Mouse (Mus musculus) forebrain, embryonic 16.5 days (tissue): ENCODE data around the gene Vps16. TPM values are rescaled to one million over a fixed set of nuclear protein-coding genes. Genes with fewer than 3 reads are reported as not detected.
A peak's percentile ranks its signal among the peaks of the same experiment; 100 is the strongest.

Experiments
- ATAC-seq: fragments of 200-750 bp; cut with Nextera tagmentation; 2 replicates; pipeline ENCODE4 v1.8.0; 2017; ENCODE audit warnings: mild to moderate bottlenecking, moderate library complexity
- H3K27ac ChIP-seq: fragments of 300-500 bp; sonication (generic); 2 replicates; pipeline ENCODE4 v1.5.1; 2014; ENCODE audit warnings: low read length, control low read depth
- H3K27me3 ChIP-seq: fragments of 300-500 bp; sonication (generic); replicated peaks from 2 replicates; pipeline ENCODE4 v1.6.1; 2014; ENCODE audit warnings: low read length; ENCODE audit not compliant: control insufficient read depth, insufficient read depth
- H3K36me3 ChIP-seq: fragments of 300-500 bp; sonication (generic); 2 replicates; pipeline ENCODE4 v1.6.1; 2014; ENCODE audit not compliant: control insufficient read depth, insufficient read depth
- H3K4me1 ChIP-seq: fragments of 300-500 bp; sonication (generic); replicated peaks from 2 replicates; pipeline ENCODE4 v1.6.1; 2014; ENCODE audit warnings: low read length; ENCODE audit not compliant: control insufficient read depth, insufficient read depth
- H3K4me2 ChIP-seq: fragments of 300-500 bp; sonication (generic); 2 replicates; pipeline ENCODE4 v1.6.1; 2014; ENCODE audit warnings: mild to moderate bottlenecking, low read length, control low read depth
- H3K4me3 ChIP-seq: fragments of 300-500 bp; sonication (generic); replicated peaks from 2 replicates; pipeline ENCODE4 v1.5.1; 2014; ENCODE audit warnings: mild to moderate bottlenecking, low read length, control low read depth
- H3K9ac ChIP-seq: fragments of 300-500 bp; sonication (generic); replicated peaks from 2 replicates; pipeline ENCODE4 v1.6.1; 2014; ENCODE audit warnings: low read depth, low read length, control low read depth
- H3K9me3 ChIP-seq: fragments of 300-500 bp; sonication (generic); 2 replicates; pipeline ENCODE4 v1.6.1; 2016; ENCODE audit warnings: low read length; ENCODE audit not compliant: control insufficient read depth
- WGBS: fragments of 180-500 bp; shearing (Covaris S2); extraction: QIAGEN DNeasy Blood & Tissue Kit; methylation state at CpG from one replicate; pipeline ENCODE4 v1.1.7; 2014; 5-methylcytosine and 5-hydroxymethylcytosine counted together
- polyA plus RNA-seq: library from polyadenylated mRNA; unstranded; fragments of >200 nt; fragmentation: Nextera tagmentation; extraction: Ambion mirVana; gene quantifications from 2 replicates; pipeline ENCODE4 v1.2.1, GENCODE M21; 2015

Vps16 gene
- polyA plus RNA-seq, 1 experiment from 2014 or later: 138 TPM

DNA sequence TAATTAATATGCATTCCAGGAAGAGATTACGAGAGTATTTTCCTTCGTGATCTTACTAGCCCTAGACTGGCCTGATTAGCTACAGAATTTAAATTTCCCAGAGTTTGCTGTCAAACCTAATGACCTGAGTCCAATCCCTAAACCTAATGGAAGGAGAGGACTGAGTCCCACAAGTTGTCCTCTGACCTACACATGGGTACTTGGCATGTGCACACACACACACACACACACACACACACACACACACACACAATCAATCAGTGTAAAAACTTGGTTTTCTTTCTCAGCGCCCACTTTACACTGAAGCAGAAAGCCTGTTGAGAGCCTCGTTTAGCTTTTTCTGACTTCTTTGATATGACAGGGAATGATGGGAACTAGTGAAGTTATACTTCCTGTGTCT lies 67.0 kb downstream of the Vps16 start:
- WGBS: 5% methylated on average over 4 of the region's 4 CpGs
- Histone ChIP-seq H3K27ac (peak overlapping the region; percentile 63), H3K9ac (no peak overlapping the region), H3K4me3 (no peak overlapping the region), H3K27me3 (no peaks in the 10 kb centered on the region), H3K4me1 (peaks cover 11% of the 10 kb centered on the region), H3K9me3 (no peaks in the 10 kb centered on the region), H3K4me2 (no peak overlapping the region), H3K36me3 (no peaks in the 10 kb centered on the region)
- peak; percentile 43 for ATAC-seq

DNA sequence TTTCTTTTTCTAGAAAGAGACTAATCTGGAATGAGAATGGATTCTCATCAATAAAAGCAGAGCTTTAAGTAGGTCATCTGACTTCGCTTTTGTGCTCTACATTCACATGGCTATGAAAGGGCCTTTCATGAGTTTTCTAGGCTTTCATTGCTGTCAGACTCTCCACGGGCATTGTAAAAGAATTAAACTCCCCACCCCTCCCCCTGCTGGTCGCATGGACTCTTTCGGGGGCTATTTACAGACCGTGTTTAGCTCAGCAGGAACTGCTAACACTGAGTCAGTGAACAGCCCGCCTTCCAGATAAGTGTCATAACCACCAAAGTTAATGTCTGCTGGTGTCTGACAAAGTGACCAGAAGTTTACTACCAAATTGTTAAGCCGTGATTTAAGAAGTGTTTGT lies 67.4 kb downstream of the Vps16 start:
- no peak overlapping the region for H3K4me2 ChIP-seq
- H3K4me1 ChIP-seq: peaks cover 14% of the 10 kb centered on the region
- H3K27me3 ChIP-seq: no peaks in the 10 kb centered on the region
- H3K9ac ChIP-seq: no peak overlapping the region
- peak; percentile 85 for ATAC-seq
- no peaks in the 10 kb centered on the region for H3K9me3 ChIP-seq
- H3K27ac ChIP-seq: no peak overlapping the region; the same call in 1 of the 2 replicates
- 1% methylated on average over 7 of the region's 7 CpGs for WGBS
- no peaks in the 10 kb centered on the region for H3K36me3 ChIP-seq
- no peak overlapping the region for H3K4me3 ChIP-seq

Other genes starting within 250 kb of the Vps16 start
- 418 TPM in 2 replicates for gene Snrpb, start 244.9 kb upstream of the Vps16 start, polyA plus RNA-seq
- not detected in 2 replicates for gene Tmc2, start 229.1 kb upstream of the Vps16 start, polyA plus RNA-seq
- 287 and 297 TPM in 2 replicates for gene Nop56, start 149.9 kb upstream of the Vps16 start, polyA plus RNA-seq
- gene Idh3b, start 139.8 kb upstream of the Vps16 start, polyA plus RNA-seq: 176 and 179 TPM in 2 replicates
- gene Ebf4, start 129.2 kb upstream of the Vps16 start, polyA plus RNA-seq: 2.7 and 3.7 TPM in 2 replicates
- gene Cpxm1, start 26.8 kb upstream of the Vps16 start, polyA plus RNA-seq: 18.1 and 19.0 TPM in 2 replicates
- not detected in 2 replicates for gene Gm28372, start 19.1 kb upstream of the Vps16 start, polyA plus RNA-seq
- gene 1700020A23Rik, start 19.1 kb upstream of the Vps16 start, polyA plus RNA-seq: 0.73 and 0.86 TPM in 2 replicates
- gene Tmem239, start 17.9 kb upstream of the Vps16 start, polyA plus RNA-seq: 0.27 TPM in 1 of 2 replicates, not detected in the other
- gene Pced1a, start 362 bp downstream of the Vps16 start, polyA plus RNA-seq: 17.3 and 17.8 TPM in 2 replicates
- 152 and 160 TPM in 2 replicates for gene Ptpra, start 25.9 kb downstream of the Vps16 start, polyA plus RNA-seq
- gene Mrps26, start 139.4 kb downstream of the Vps16 start, polyA plus RNA-seq: 76.3 and 86.2 TPM in 2 replicates
- 2.4 TPM in 1 of 2 replicates, not detected in the other for gene Oxt, start 151.8 kb downstream of the Vps16 start, polyA plus RNA-seq
- 4.7 and 23.5 TPM in 2 replicates for gene Avp, start 158.2 kb downstream of the Vps16 start, polyA plus RNA-seq
- 12.5 and 17.2 TPM in 2 replicates for gene Fastkd5, start 205.7 kb downstream of the Vps16 start, polyA plus RNA-seq
- gene Ubox5, start 205.7 kb downstream of the Vps16 start, polyA plus RNA-seq: 13.7 and 14.7 TPM in 2 replicates
- gene Lzts3, start 218.5 kb downstream of the Vps16 start, polyA plus RNA-seq: 8.4 and 11.3 TPM in 2 replicates
- gene Ddrgk1, start 240.3 kb downstream of the Vps16 start, polyA plus RNA-seq: 57.1 and 62.3 TPM in 2 replicates
- gene Itpa, start 243.3 kb downstream of the Vps16 start, polyA plus RNA-seq: 117 and 124 TPM in 2 replicates